19 mouse cellular contexts compared by ENCODE assay signal in genomic region chr4:151937441-151937840, GRCm38 (mm10). TPM values are rescaled to one million over a fixed set of nuclear protein-coding genes. Genes with fewer than 3 reads are reported as not detected.
DNase-seq lines count a peak whose midpoint lies in the region; ATAC-seq and TF ChIP-seq lines count a peak whose summit lies in the region.
"Had no signal": no experiment of that assay in that cellular context is flagged by ENCODE, and none has a peak within 500 bp of the region (broad histone marks: within the 10 kb centered on the region; RNA-seq: fewer than 3 reads in every experiment).

No protein-coding gene starts in this region.

- no peak for TF ChIP-seq POLR2A in liver, adult 2 months (IDR thresholded peaks at IDR 0.05; ENCODE audit: extremely low read depth, insufficient read depth, low read length)

- H3K4me1 ChIP-seq in liver, adult 2 months (ENCODE audit: control insufficient read depth, insufficient read depth, low read length) = peaks cover 29% of the 10 kb centered on the region
- H3K4me1 ChIP-seq in hindbrain, postnatal 0 days (ENCODE audit: insufficient read depth, low read length) = 0 out of 2 replicates have a peak, but pooled peaks cover 5% of the 10 kb centered on the region

- WGBS in liver, adult 2 months = 34% methylated on average over 13 of the region's 13 CpGs
- WGBS in hindbrain, postnatal 0 days = 87% methylated on average over 13 of the region's 13 CpGs

- peaks cover 62% of the 10 kb centered on the region for H3K79me2 ChIP-seq in liver, adult 2 months (ENCODE audit: control insufficient read depth, insufficient read depth, low read length)

- no peak overlapping the region for H3K4me2 ChIP-seq in hindbrain, postnatal 0 days (ENCODE audit: low read depth, low read length)
- H3K4me2 ChIP-seq: embryonic facial prominence, embryonic 15.5 days; heart, embryonic 15.5 days; neural tube, embryonic 13.5 days had no signal

- peak; percentile 73 for DNase-seq in liver, adult 2 months (ENCODE audit: extremely low read depth, low read depth, low spot score)
- no peak for DNase-seq in liver
- peak; percentile 24 for DNase-seq in adrenal gland, postnatal 25 days
- DNase-seq in kidney, postnatal 4 days = peak; percentile 32 to 62
- no peak for DNase-seq in retina, embryonic 14.5 days (ENCODE audit: low spot score)
- DNase-seq in layer of hippocampus, adult 18-20 months (ENCODE audit: low spot score in 2 of 2) = no peak
- DNase-seq in hindbrain, postnatal 0 days (ENCODE audit: low spot score) = no peak
- DNase-seq: cerebellum, adult 11 months; embryo, embryonic 11 days; heart, adult 2 months; lung, adult 18-20 months; right cerebral cortex, postnatal 14 days; thymus, postnatal 4 days had no signal

- ATAC-seq in hindbrain, postnatal 0 days = no peak

- no peaks in the 10 kb centered on the region for H3K9me3 ChIP-seq in hindbrain, postnatal 0 days (ENCODE audit: low read length)
- H3K9me3 ChIP-seq: embryonic facial prominence, embryonic 15.5 days; forebrain, embryonic 10.5 days; heart, embryonic 15.5 days; limb, embryonic 10.5 days; midbrain, embryonic 10.5 days; neural tube, embryonic 13.5 days had no signal

- peak overlapping the region; percentile 54 for H3K27ac ChIP-seq in liver, adult 2 months (replicated peaks; ENCODE audit: insufficient read depth, low read depth, low read length)
- H3K27ac ChIP-seq in hindbrain, postnatal 0 days = no peak overlapping the region
- H3K27ac ChIP-seq: embryonic facial prominence, embryonic 15.5 days; forebrain, embryonic 10.5 days; heart, adult 2 months; heart, embryonic 15.5 days; limb, embryonic 10.5 days; midbrain, embryonic 10.5 days; neural tube, embryonic 13.5 days had no signal

- no peaks in the 10 kb centered on the region for H3K27me3 ChIP-seq in liver, adult 2 months (ENCODE audit: control insufficient read depth, insufficient read depth, low read length)
- no peaks in the 10 kb centered on the region for H3K27me3 ChIP-seq in hindbrain, postnatal 0 days (ENCODE audit: insufficient read depth, low read length)
- H3K27me3 ChIP-seq: embryonic facial prominence, embryonic 15.5 days; heart, embryonic 15.5 days; neural tube, embryonic 13.5 days had no signal

- H3K4me3 ChIP-seq in liver, adult 2 months (ENCODE audit: insufficient read depth, low read depth, low read length) = no peak overlapping the region
- no peak overlapping the region for H3K4me3 ChIP-seq in hindbrain, postnatal 0 days (ENCODE audit: low read length)
- H3K4me3 ChIP-seq: embryonic facial prominence, embryonic 15.5 days; forebrain, embryonic 10.5 days; heart, adult 2 months; heart, embryonic 15.5 days; limb, embryonic 10.5 days; midbrain, embryonic 10.5 days; neural tube, embryonic 13.5 days had no signal

- no peaks in the 10 kb centered on the region for H3K36me3 ChIP-seq in liver, adult 2 months (ENCODE audit: control insufficient read depth, insufficient read depth, low read length)
- H3K36me3 ChIP-seq in hindbrain, postnatal 0 days (ENCODE audit: insufficient read depth, low read length) = no peaks in the 10 kb centered on the region
- H3K36me3 ChIP-seq: heart, embryonic 15.5 days; neural tube, embryonic 13.5 days had no signal

- no peak for TF ChIP-seq CTCF in liver, adult 2 months (IDR thresholded peaks at IDR 0.05; ENCODE audit: low read depth, low read length)
- TF ChIP-seq CTCF in hindbrain, postnatal 0 days (IDR thresholded peaks at IDR 0.05; ENCODE audit: low read depth) = no peak

- 0 out of 2 replicates have a peak overlapping the region, but pooled peaks have one; percentile 24 for H3K9ac ChIP-seq in liver, adult 2 months (ENCODE audit: low read depth, low read length)
- H3K9ac ChIP-seq in hindbrain, postnatal 0 days (replicated peaks; ENCODE audit: low read length) = no peak overlapping the region
- H3K9ac ChIP-seq: embryonic facial prominence, embryonic 15.5 days; heart, embryonic 15.5 days; neural tube, embryonic 13.5 days had no signal

RNA-seq across cellular contexts. Expression of gene Dnajc11, which starts 4.0 kb away (rescaled TPM):
- 23.9 and 27.4 TPM in 2 replicates for total RNA-seq in liver, adult 2 months (2014; rRNA removed)
- 47.9 and 52.6 TPM in 2 replicates for polyA plus RNA-seq in liver, adult 2 months (2012; rRNA removed)
- total RNA-seq in adrenal gland, postnatal 25 days (2021) = 104 and 112 TPM in 2 replicates
- total RNA-seq in layer of hippocampus, adult 18-20 months (2021) = 10 to 100 TPM; 65.4 to 67.7 TPM
- total RNA-seq in hindbrain, postnatal 0 days (2014; rRNA removed) = 94.5 and 108 TPM in 2 replicates
- polyA plus RNA-seq in hindbrain, postnatal 0 days (2015; fragmentation: Nextera tagmentation; extraction: Ambion mirVana) = 64.1 and 65.6 TPM in 2 replicates

RNA-seq across cellular contexts. Expression of gene Thap3, which starts 51.4 kb away (rescaled TPM):
- total RNA-seq in liver, adult 2 months (2014; rRNA removed) = 7.9 and 8.0 TPM in 2 replicates
- polyA plus RNA-seq in liver, adult 2 months (2012; rRNA removed) = 20.8 and 24.1 TPM in 2 replicates
- total RNA-seq in adrenal gland, postnatal 25 days (2021) = 24.3 and 32.8 TPM in 2 replicates
- total RNA-seq in layer of hippocampus, adult 18-20 months (2021) = 10 to 100 TPM; 24.4 to 28.2 TPM
- 12.1 and 14.9 TPM in 2 replicates for total RNA-seq in hindbrain, postnatal 0 days (2014; rRNA removed)
- polyA plus RNA-seq in hindbrain, postnatal 0 days (2015; fragmentation: Nextera tagmentation; extraction: Ambion mirVana) = 42.1 and 47.3 TPM in 2 replicates

RNA-seq across cellular contexts. Expression of gene Phf13, which starts 58.6 kb away (rescaled TPM):
- 1.3 and 1.4 TPM in 2 replicates for total RNA-seq in liver, adult 2 months (2014; rRNA removed)
- 1.9 and 2.7 TPM in 2 replicates for polyA plus RNA-seq in liver, adult 2 months (2012; rRNA removed)
- total RNA-seq in adrenal gland, postnatal 25 days (2021) = 14.4 and 19.0 TPM in 2 replicates
- total RNA-seq in layer of hippocampus, adult 18-20 months (2021) = 10 to 100 TPM; 12.6 to 12.8 TPM
- 19.9 and 20.8 TPM in 2 replicates for total RNA-seq in hindbrain, postnatal 0 days (2014; rRNA removed)
- polyA plus RNA-seq in hindbrain, postnatal 0 days (2015; fragmentation: Nextera tagmentation; extraction: Ambion mirVana) = 14.6 and 15.0 TPM in 2 replicates

Comparison
In these comparisons a context has a peak if more than half of its experiments do, and no peak if none do; other contexts are left out.
1. DNase-seq: peak in liver, adult 2 months (single experiment), adrenal gland, postnatal 25 days (single experiment) and kidney, postnatal 4 days (2 of 2); none in liver (single experiment), retina, embryonic 14.5 days (single experiment), layer of hippocampus, adult 18-20 months (0 of 2) and hindbrain, postnatal 0 days (single experiment).